Mouse (Mus musculus) limb, embryonic 15.5 days (tissue): Measurements from ENCODE around the gene Nkiras2. TPM values are rescaled to one million over a fixed set of nuclear protein-coding genes. Genes with fewer than 3 reads are reported as not detected.

Experiments used
- polyA plus RNA-seq: library from polyadenylated mRNA; unstranded; fragments of >200 nt; fragmentation: Nextera tagmentation; extraction: Ambion mirVana; gene quantifications from 2 replicates; pipeline ENCODE4 v1.2.1, GENCODE M21; 2015

Nkiras2 gene
- polyA plus RNA-seq, 1 experiment from 2014 or later = 73.7 TPM

Other genes starting within 250 kb of the Nkiras2 start
- gene Jup, start 221.5 kb upstream of the Nkiras2 start, polyA plus RNA-seq = 305 and 309 TPM in 2 replicates
- gene P3h4, start 204.4 kb upstream of the Nkiras2 start, polyA plus RNA-seq = 107 and 114 TPM in 2 replicates
- gene Fkbp10, start 203.5 kb upstream of the Nkiras2 start, polyA plus RNA-seq = 210 and 239 TPM in 2 replicates
- gene Nt5c3b, start 177.4 kb upstream of the Nkiras2 start, polyA plus RNA-seq = 137 and 141 TPM in 2 replicates
- gene Klhl10, start 177.3 kb upstream of the Nkiras2 start, polyA plus RNA-seq = 0.64 and 0.70 TPM in 2 replicates
- gene Klhl11, start 146.5 kb upstream of the Nkiras2 start, polyA plus RNA-seq = 9.5 and 10.0 TPM in 2 replicates
- 181 and 189 TPM in 2 replicates for gene Acly, start 91.2 kb upstream of the Nkiras2 start, polyA plus RNA-seq
- gene Ttc25, start 73.6 kb upstream of the Nkiras2 start, polyA plus RNA-seq = 0.19 and 0.56 TPM in 2 replicates
- gene Cnp, start 44.3 kb upstream of the Nkiras2 start, polyA plus RNA-seq = 25.1 and 30.5 TPM in 2 replicates
- gene Dnajc7, start 924 bp downstream of the Nkiras2 start, polyA plus RNA-seq = 218 and 227 TPM in 2 replicates
- 1.4 and 1.8 TPM in 2 replicates for gene Zfp385c, start 73.2 kb downstream of the Nkiras2 start, polyA plus RNA-seq
- 2.9 and 3.6 TPM in 2 replicates for gene Dhx58, start 85.0 kb downstream of the Nkiras2 start, polyA plus RNA-seq
- 48.2 and 50.4 TPM in 2 replicates for gene Kat2a, start 93.2 kb downstream of the Nkiras2 start, polyA plus RNA-seq
- 0.32 and 0.57 TPM in 2 replicates for gene Hspb9, start 94.6 kb downstream of the Nkiras2 start, polyA plus RNA-seq
- 19.7 and 30.8 TPM in 2 replicates for gene Rab5c, start 119.0 kb downstream of the Nkiras2 start, polyA plus RNA-seq
- not detected in 2 replicates for gene Kcnh4, start 140.7 kb downstream of the Nkiras2 start, polyA plus RNA-seq
- gene Hcrt, start 143.7 kb downstream of the Nkiras2 start, polyA plus RNA-seq = not detected in 2 replicates
- 7.5 and 8.2 TPM in 2 replicates for gene Ghdc, start 151.7 kb downstream of the Nkiras2 start, polyA plus RNA-seq
- 23.4 and 25.5 TPM in 2 replicates for gene Stat5b, start 231.5 kb downstream of the Nkiras2 start, polyA plus RNA-seq
- 9.4 and 12.0 TPM in 2 replicates for gene Stat5a, start 240.1 kb downstream of the Nkiras2 start, polyA plus RNA-seq